Mouse (Mus musculus) lung, embryonic 15.5 days (tissue): ENCODE data around the gene Stra8. TPM values are rescaled to one million over a fixed set of nuclear protein-coding genes. Genes with fewer than 3 reads are reported as not detected.

ENCODE experiments used
- ATAC-seq: fragments of 200-750 bp; cut with Nextera tagmentation; 2 replicates; pipeline ENCODE4 v1.8.0; 2017; ENCODE audit warnings: moderate number of reproducible peaks, borderline replicate concordance; ENCODE audit not compliant: low FRiP score, low TSS enrichment; ENCODE audit errors: extremely low read depth
- H3K27ac ChIP-seq: fragments of 300-500 bp; sonication (generic); 2 replicates; pipeline ENCODE4 v1.5.1; 2015; ENCODE audit warnings: moderate library complexity, mild to moderate bottlenecking, inconsistent platforms
- H3K27me3 ChIP-seq: fragments of 300-500 bp; sonication (generic); 2 replicates; pipeline ENCODE4 v1.6.1; 2015; ENCODE audit warnings: inconsistent platforms
- H3K36me3 ChIP-seq: fragments of 300-500 bp; sonication (generic); 2 replicates; pipeline ENCODE4 v1.6.1; 2015; ENCODE audit warnings: inconsistent platforms
- H3K4me1 ChIP-seq: fragments of 300-500 bp; sonication (generic); 2 replicates; pipeline ENCODE4 v1.6.1; 2015; ENCODE audit warnings: inconsistent platforms
- H3K4me2 ChIP-seq: fragments of 300-500 bp; sonication (generic); 2 replicates; pipeline ENCODE4 v1.6.1; 2015; ENCODE audit warnings: inconsistent platforms, mild to moderate bottlenecking, moderate library complexity
- H3K4me3 ChIP-seq: fragments of 300-500 bp; sonication (generic); 2 replicates; pipeline ENCODE4 v1.5.1; 2015; ENCODE audit warnings: mild to moderate bottlenecking, inconsistent platforms
- H3K9ac ChIP-seq: fragments of 300-500 bp; sonication (generic); 2 replicates; pipeline ENCODE4 v1.6.1; 2015; ENCODE audit warnings: inconsistent platforms
- H3K9me3 ChIP-seq: fragments of 300-500 bp; sonication (generic); 2 replicates; pipeline ENCODE4 v1.6.1; 2016; ENCODE audit warnings: inconsistent platforms
- WGBS: fragments of 180-500 bp; shearing (Covaris S2); methylation state at CpG from one replicate; pipeline ENCODE4 v1.1.7; 2015; 5-methylcytosine and 5-hydroxymethylcytosine counted together
- polyA plus RNA-seq: library from polyadenylated mRNA; unstranded; fragments of >200 nt; fragmentation: Nextera tagmentation; extraction: Ambion mirVana; gene quantifications from 2 replicates; pipeline ENCODE4 v1.2.1, GENCODE M21; 2015

Stra8 gene
- polyA plus RNA-seq, 1 experiment from 2014 or later = not detected

DNA sequence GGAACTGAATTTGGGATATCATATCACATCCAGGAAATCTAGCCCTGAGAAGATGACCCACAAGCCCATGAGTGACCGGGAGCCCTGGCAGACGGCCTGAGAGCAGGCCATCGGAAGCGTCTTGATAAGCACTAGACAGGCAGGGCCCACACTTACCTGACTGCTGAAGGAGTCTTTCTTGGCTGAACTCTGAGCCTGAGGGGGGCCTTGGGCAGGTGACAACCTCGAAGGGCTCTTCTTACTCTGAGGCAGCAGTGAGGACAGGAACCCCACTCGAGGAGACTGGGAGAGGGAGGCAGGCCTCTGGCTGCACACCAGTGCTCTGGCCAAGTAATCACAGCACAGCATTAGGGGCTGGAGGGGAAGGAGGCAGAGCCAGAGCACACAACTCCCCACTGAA, 15.6 kb upstream of the Stra8 start:
- Histone ChIP-seq H3K36me3 (peaks cover 55% of the 10 kb centered on the region), H3K27ac (peak overlapping the region; percentile 87), H3K9ac (no peak overlapping the region), H3K4me1 (peaks cover 48% of the 10 kb centered on the region), H3K4me3 (no peak overlapping the region), H3K4me2 (peak overlapping the region; percentile 29), H3K9me3 (no peaks in the 10 kb centered on the region), H3K27me3 (no peaks in the 10 kb centered on the region)
- peak; percentile 13; the same call in 1 of the 2 replicates for ATAC-seq
- 53% methylated on average over 6 of the region's 6 CpGs for WGBS

DNA sequence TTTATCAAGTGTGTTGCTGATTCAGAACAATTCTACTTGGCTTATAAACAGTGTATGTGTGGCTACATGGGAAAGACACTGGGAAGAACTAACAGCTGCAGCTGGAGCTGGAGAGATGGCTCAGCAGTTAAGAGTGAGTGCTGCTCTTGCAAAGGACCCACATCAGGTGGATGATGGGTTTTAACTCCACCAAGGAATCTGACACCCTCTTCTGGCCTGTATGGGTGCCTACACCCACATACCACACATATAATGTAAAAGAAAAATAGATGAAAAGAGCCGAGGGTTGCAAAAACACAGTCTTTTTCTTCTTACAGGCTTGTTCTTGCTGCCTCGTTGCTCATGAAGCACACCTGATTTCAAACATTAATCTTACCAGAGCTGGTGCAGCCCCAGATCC, 13.8 kb upstream of the Stra8 start:
- no peak overlapping the region for H3K9ac ChIP-seq
- no peak overlapping the region for H3K4me3 ChIP-seq
- 51% methylated on average over 2 of the region's 2 CpGs for whole genome bisulfite sequencing
- H3K9me3 ChIP-seq = no peaks in the 10 kb centered on the region
- no peak for ATAC-seq
- no peak overlapping the region for H3K4me2 ChIP-seq
- no peaks in the 10 kb centered on the region for H3K27me3 ChIP-seq
- peaks cover 39% of the 10 kb centered on the region for H3K36me3 ChIP-seq
- peaks cover 56% of the 10 kb centered on the region for H3K4me1 ChIP-seq
- H3K27ac ChIP-seq = no peak overlapping the region

DNA sequence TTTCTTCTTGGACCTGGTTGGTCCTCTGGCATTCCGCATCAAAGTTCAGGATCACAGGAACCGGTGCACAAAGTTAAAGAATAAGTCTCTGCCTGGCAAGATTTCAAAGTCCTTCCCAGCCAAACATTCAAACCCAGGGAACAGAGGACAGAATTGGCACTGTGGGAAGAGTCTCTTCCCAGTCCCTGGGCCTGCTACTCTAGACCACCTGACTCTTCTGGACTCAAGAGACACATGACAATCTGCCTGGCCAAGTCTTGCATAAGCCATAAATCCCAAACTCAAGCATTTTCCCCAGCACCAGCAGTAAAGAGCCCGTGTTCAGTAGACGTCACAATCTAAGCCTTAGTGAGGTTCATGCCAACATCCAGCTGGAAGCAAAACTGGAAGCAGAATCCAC, 13.3 kb upstream of the Stra8 start:
- Histone ChIP-seq H3K9ac (no peak overlapping the region), H3K4me2 (no peak overlapping the region), H3K36me3 (peaks cover 37% of the 10 kb centered on the region), H3K27me3 (no peaks in the 10 kb centered on the region), H3K9me3 (no peaks in the 10 kb centered on the region), H3K4me1 (peaks cover 52% of the 10 kb centered on the region), H3K27ac (no peak overlapping the region), H3K4me3 (no peak overlapping the region)
- no peak for ATAC-seq
- 81% methylated on average over 4 of the region's 4 CpGs for WGBS

DNA sequence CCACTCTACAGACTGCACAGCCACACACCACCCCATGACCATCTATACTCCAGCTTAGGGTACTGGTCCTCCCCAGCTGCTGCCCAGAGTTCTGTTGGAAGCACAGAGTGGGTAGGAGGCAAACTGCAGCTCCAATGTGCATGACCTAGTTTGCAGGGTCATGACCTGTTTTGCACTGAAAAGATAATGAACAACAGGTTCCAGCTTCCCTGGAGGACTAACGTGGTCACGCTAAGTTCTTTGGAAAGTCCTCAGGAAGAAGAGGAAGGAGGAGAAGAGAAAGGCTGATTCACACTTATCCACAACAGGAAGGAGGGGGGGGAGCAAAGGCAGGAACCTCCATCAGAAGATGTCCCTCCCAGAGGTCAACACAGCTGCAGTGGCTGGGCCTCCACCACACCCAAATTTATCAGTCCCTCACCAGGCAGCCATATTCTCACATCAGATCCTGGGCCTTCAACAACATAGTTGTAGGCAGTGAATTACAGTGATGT, 12.8 kb upstream of the Stra8 start:
- H3K9me3 ChIP-seq = no peaks in the 10 kb centered on the region
- H3K27ac ChIP-seq = 0 out of 2 replicates have a peak overlapping the region, but pooled peaks have one; percentile 2
- H3K4me3 ChIP-seq = no peak overlapping the region
- H3K4me1 ChIP-seq = peaks cover 47% of the 10 kb centered on the region
- H3K9ac ChIP-seq = no peak overlapping the region
- H3K36me3 ChIP-seq = peaks cover 35% of the 10 kb centered on the region
- H3K4me2 ChIP-seq = no peak overlapping the region
- no peaks in the 10 kb centered on the region for H3K27me3 ChIP-seq
- ATAC-seq = no peak
- WGBS = 51% methylated on average over 2 of the region's 2 CpGs

DNA sequence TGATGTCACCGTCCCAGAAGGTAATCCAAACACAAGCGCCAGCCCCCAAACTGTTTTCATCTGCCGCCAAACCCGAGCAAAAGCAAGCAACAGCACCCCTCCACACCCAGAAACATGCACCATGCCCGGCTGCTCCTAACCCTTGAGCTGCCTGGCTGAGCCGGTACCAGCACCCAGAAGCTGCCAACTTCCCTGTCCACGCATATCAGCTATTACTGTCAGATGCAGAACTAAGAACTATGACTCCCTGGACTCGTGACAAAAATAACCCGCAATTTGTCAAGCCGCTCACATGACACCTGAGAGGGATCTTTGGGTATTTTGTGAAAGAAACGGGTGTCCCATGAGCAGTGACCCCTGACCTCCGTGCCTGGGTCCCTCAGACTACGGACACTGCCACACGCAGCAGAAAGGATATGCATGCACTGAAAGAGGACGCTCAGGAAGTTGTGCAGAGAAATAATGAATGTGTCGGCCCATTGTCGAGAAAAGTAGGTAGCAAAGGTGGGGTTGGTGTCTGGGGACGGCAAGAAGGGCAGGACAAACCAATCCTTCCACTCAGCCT, 12.2 kb upstream of the Stra8 start:
- ATAC-seq = no peak
- no peaks in the 10 kb centered on the region for H3K9me3 ChIP-seq
- H3K9ac ChIP-seq = no peak overlapping the region
- H3K4me2 ChIP-seq = no peak overlapping the region
- no peaks in the 10 kb centered on the region for H3K27me3 ChIP-seq
- peaks cover 35% of the 10 kb centered on the region for H3K36me3 ChIP-seq
- H3K27ac ChIP-seq = 0 out of 2 replicates have a peak overlapping the region, but pooled peaks have one; percentile 2
- H3K4me1 ChIP-seq = peaks cover 45% of the 10 kb centered on the region
- 77% methylated on average over 18 of the region's 18 CpGs for WGBS
- H3K4me3 ChIP-seq = no peak overlapping the region

DNA sequence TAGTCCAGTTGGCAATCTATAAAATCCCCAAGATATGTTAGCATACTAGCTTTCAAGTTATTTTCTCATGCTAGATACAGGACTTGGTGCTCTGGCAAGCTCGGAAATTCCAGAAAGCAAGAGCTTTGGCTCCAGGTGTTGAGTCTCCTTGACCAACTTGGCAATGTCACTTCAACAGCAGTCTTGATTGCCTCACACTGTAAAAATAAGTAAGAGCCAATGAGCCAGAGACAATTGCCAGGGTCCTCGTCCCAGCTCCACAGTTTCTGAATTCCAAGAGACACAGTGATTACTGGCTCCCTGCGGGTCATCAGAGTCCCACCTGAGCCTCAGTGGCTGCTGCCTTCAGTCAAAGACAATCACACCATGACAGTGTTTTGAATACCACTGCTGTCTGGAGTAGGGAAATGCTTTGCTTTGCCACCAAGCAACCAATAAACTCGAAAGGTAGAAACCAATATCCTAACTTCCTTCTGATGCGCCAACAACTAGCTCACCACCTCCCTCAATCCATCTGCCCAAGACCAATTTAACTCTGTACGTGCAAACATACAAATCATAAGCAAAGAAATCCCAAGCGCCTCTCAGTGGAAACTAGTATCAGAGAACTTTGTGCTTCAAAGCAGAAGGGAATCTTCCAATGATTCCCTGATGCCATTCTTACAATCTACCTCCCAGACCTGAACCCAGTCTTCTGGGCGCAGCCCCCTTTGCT, 10.2 kb upstream of the Stra8 start:
- WGBS = 41% methylated on average over 8 of the region's 8 CpGs
- Histone ChIP-seq H3K27ac (peak overlapping the region; percentile 89; the same call in 1 of the 2 replicates), H3K4me2 (peak overlapping the region; percentile 88), H3K9ac (peak overlapping the region; percentile 62), H3K36me3 (peaks cover 32% of the 10 kb centered on the region), H3K4me3 (peak overlapping the region; percentile 93), H3K9me3 (no peaks in the 10 kb centered on the region), H3K27me3 (no peaks in the 10 kb centered on the region), H3K4me1 (peaks cover 36% of the 10 kb centered on the region)
- no peak for ATAC-seq

DNA sequence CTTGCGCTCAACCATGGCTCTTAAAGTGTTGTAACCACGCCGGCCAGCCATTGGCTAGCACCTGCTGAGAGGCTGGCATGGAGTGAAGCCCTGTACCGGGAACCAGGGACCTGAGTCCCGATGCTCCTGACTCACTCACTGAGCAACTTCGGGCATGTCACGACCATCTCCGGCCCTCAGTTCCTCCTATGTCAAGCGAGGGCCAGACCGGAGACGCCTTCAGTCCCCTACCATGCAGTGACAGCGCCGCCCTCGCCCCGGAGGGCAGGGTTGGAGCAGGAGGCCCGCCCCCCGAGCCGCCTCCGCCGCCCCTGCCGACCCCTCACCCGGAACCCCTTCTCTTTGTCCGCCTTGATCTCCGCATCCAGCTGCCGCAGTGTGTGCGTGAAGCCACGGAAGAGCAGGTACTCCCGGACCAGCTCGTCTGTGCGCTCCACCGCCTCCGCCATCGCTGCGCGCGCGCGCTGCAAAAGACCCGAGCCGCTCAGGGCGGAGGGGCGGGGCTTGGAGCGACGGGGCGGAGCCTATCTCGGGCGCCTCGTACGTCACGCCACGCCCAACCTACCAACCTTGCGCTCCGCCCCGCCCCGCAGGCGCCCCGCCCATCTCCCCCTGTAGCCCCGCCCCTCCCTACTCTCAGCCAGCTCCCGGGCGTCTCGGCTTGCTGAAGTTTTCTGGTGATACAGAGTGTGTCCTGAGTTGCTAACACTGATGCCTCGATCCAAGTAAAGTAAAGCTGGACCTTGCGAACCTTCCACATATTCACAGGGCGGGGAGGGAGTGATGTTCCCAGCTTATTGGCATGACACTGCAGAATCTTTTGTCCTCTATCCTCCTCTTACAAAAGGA, 9.4 kb upstream of the Stra8 start, which contains the start of gene Wdr91:
Gene Wdr91 (minus strand): TSS at position 506 of the 849 bp plus-strand sequence.
- under 1% methylated on average over 50 of the region's 64 CpGs for WGBS
- Histone ChIP-seq H3K27ac (peak within 1 kb of the TSS; percentile 89), H3K9me3 (no peaks in the 10 kb centered on the region), H3K27me3 (no peaks in the 10 kb centered on the region), H3K4me2 (peak within 1 kb of the TSS; percentile 88), H3K4me1 (peaks cover 29% of the 10 kb centered on the region), H3K36me3 (peaks cover 25% of the 10 kb centered on the region), H3K4me3 (peak within 1 kb of the TSS; percentile 93), H3K9ac (peak within 1 kb of the TSS; percentile 62)
- ATAC-seq = peak; percentile 93

DNA sequence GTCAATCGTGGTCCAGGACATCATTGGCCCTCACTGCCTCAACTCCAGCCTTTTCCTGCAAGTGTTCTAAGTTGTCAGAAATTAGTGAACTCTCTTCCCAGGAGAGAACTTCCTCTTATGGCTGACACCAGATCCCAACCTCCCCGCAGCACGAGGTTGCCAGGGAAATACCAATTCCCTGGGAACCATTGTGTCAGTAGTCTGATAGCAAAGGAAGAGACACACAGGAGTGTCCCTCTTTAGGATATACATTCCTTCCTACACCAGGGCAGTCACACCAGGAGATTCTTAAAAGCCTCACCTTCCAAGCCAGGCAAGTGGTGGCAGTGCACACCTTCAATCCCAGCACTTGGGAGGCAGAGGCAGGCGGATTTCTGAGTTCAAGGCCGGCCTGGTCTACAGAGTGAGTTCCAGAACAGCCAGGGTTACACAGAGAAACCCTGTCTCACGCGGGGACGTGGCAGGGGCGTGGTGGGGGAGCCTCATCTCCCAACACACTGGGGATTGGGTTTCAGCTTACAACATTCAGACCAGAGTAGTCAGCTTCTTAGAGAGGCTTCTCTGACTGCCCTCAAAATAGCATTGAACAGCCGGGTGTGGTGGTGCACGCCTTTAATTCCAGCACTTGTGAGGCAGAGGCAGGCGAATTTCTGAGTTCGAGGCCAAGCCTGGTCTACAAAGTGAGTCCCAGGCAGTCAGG, 6.5 kb upstream of the Stra8 start:
- WGBS = 82% methylated on average over 13 of the region's 13 CpGs

DNA sequence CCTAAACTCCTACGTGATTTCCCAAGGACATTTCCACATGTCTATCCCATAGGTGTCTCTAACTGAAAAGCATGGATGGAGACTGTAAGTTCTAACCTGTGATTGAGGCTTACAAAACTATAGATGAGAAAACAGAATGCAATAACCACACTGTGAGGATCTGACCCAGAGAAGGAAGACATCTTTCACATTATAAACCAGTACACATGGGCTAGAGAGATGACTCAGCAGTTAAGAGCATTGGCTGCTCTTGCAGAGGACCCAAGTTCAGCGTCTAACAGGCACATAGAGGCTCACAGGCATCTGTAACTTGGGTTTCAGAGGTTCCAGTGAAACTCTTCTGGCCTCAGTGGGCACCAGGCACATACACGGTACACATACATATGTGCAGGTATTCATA, 5.5 kb upstream of the Stra8 start:
- H3K4me2 ChIP-seq = no peak overlapping the region
- no peak for ATAC-seq
- H3K27ac ChIP-seq = no peak overlapping the region
- H3K27me3 ChIP-seq = no peaks in the 10 kb centered on the region
- no peaks in the 10 kb centered on the region for H3K36me3 ChIP-seq
- no peaks in the 10 kb centered on the region for H3K9me3 ChIP-seq
- H3K9ac ChIP-seq = no peak overlapping the region
- H3K4me1 ChIP-seq = peaks cover 17% of the 10 kb centered on the region
- WGBS = 88% methylated on average over 3 of the region's 3 CpGs
- no peak overlapping the region for H3K4me3 ChIP-seq

More for the DNA sequence above, 6.5 kb upstream of the Stra8 start:
- Histone ChIP-seq H3K9ac (no peak overlapping the region), H3K4me2 (no peak overlapping the region), H3K9me3 (no peaks in the 10 kb centered on the region), H3K4me3 (no peak overlapping the region), H3K27me3 (no peaks in the 10 kb centered on the region), H3K36me3 (0 out of 2 replicates have a peak, but pooled peaks cover 5% of the 10 kb centered on the region), H3K4me1 (peaks cover 20% of the 10 kb centered on the region), H3K27ac (no peak overlapping the region)
- no peak for ATAC-seq

DNA sequence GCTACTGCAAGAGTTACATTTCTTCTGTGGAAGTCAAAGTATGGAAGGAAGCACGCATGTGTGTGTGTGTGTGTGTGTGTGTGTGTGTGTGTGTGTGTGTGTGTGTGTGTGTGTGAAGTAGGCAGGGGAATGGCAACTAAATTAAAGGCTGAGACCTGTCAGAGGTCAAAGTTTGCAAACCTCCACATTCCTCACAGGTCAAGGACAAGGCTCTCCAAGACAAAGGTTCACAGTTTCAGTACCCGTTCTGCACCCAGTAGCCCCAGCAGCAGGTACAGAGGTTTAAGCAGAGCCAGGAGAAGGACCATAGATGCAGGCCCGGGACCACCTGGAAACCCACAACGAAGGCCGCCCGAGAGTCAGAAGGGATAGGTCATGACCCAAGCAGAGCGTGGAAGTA, 817 bp upstream of the Stra8 start:
- Histone ChIP-seq H3K9me3 (no peaks in the 10 kb centered on the region), H3K9ac (no peak overlapping the region), H3K27ac (no peak overlapping the region), H3K4me3 (no peak overlapping the region), H3K27me3 (no peaks in the 10 kb centered on the region), H3K4me1 (peaks cover 8% of the 10 kb centered on the region; the same call in 1 of the 2 replicates), H3K4me2 (no peak overlapping the region), H3K36me3 (no peaks in the 10 kb centered on the region)
- no peak for ATAC-seq
- WGBS = 62% methylated on average over 7 of the region's 7 CpGs

DNA sequence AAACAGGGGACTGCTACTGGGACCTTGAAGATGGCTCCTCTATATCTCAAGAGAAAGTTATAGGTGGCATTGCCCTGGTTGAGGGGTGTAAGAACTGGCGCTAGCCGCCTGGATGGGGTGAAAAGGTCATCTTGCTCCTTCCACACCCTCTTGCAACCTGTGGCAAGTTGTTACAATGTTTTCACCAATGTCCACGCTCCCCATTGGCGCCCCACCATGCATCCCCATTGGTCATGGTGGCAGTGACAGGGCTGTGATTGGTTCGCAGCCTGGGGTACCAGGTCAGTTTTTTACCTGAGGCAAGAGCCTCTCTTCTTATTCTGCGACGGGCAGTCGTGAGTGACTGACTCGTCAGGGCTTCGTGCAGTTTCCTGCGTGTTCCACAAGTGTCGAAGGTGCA, 668 bp downstream of the Stra8 start:
- H3K4me1 ChIP-seq = peaks cover 8% of the 10 kb centered on the region; the same call in 1 of the 2 replicates
- H3K9me3 ChIP-seq = no peaks in the 10 kb centered on the region
- H3K27ac ChIP-seq = no peak overlapping the region
- WGBS = 89% methylated on average over 12 of the region's 12 CpGs
- ATAC-seq = no peak
- H3K4me3 ChIP-seq = no peak overlapping the region
- H3K9ac ChIP-seq = no peak overlapping the region
- H3K4me2 ChIP-seq = no peak overlapping the region
- H3K36me3 ChIP-seq = no peaks in the 10 kb centered on the region
- no peaks in the 10 kb centered on the region for H3K27me3 ChIP-seq
